Mouse (Mus musculus) hindbrain, embryonic 16.5 days (tissue): ENCODE results near the gene Dll4. TPM values are rescaled to one million over a fixed set of nuclear protein-coding genes. Genes with fewer than 3 reads are reported as not detected.
A peak's percentile ranks its signal among the peaks of the same experiment; 100 is the strongest.

Experiments
- ATAC-seq: fragments of 200-750 bp; cut with Nextera tagmentation; 2 replicates; pipeline ENCODE4 v1.8.0; 2017; ENCODE audit warnings: moderate TSS enrichment, moderate library complexity
- H3K27ac ChIP-seq: fragments of 300-500 bp; sonication (generic); 2 replicates; pipeline ENCODE4 v1.5.1; 2014; ENCODE audit warnings: low read depth, mild to moderate bottlenecking, control low read depth, low read length, moderate library complexity
- H3K27me3 ChIP-seq: fragments of 300-500 bp; sonication (generic); replicated peaks from 2 replicates; pipeline ENCODE4 v1.6.1; 2014; ENCODE audit warnings: low read length; ENCODE audit not compliant: control insufficient read depth, insufficient read depth
- H3K36me3 ChIP-seq: fragments of 300-500 bp; sonication (generic); 2 replicates; pipeline ENCODE4 v1.6.1; 2014; ENCODE audit warnings: mild to moderate bottlenecking, low read length, moderate library complexity, mixed read lengths; ENCODE audit not compliant: control insufficient read depth, insufficient read depth
- H3K4me1 ChIP-seq: fragments of 300-500 bp; sonication (generic); 2 replicates; pipeline ENCODE4 v1.6.1; 2014; ENCODE audit warnings: low read depth, low read length; ENCODE audit not compliant: control insufficient read depth, insufficient read depth
- H3K4me2 ChIP-seq: fragments of 300-500 bp; sonication (generic); 2 replicates; pipeline ENCODE4 v1.6.1; 2014; ENCODE audit warnings: mild to moderate bottlenecking, low read length, control low read depth, moderate library complexity
- H3K4me3 ChIP-seq: fragments of 300-500 bp; sonication (generic); 2 replicates; pipeline ENCODE4 v1.5.1; 2014; ENCODE audit warnings: mild to moderate bottlenecking, low read length, control low read depth, moderate library complexity
- H3K9ac ChIP-seq: fragments of 300-500 bp; sonication (generic); 2 replicates; pipeline ENCODE4 v1.6.1; 2014; ENCODE audit warnings: low read depth, mild to moderate bottlenecking, control low read depth, low read length, moderate library complexity
- H3K9me3 ChIP-seq: fragments of 300-500 bp; sonication (generic); 2 replicates; pipeline ENCODE4 v1.6.1; 2014; ENCODE audit warnings: mild to moderate bottlenecking, low read length, moderate library complexity; ENCODE audit not compliant: control insufficient read depth
- WGBS: fragments of 180-500 bp; shearing (Covaris S2); extraction: QIAGEN DNeasy Blood & Tissue Kit; methylation state at CpG from one replicate; pipeline ENCODE4 v1.1.7; 2014; 5-methylcytosine and 5-hydroxymethylcytosine counted together
- polyA plus RNA-seq: library from polyadenylated mRNA; unstranded; fragments of >200 nt; fragmentation: Nextera tagmentation; extraction: Ambion mirVana; gene quantifications from 2 replicates; pipeline ENCODE4 v1.2.1, GENCODE M21; 2015

Gene Dll4
- polyA plus RNA-seq, 1 experiment from 2014 or later, result 6.0 TPM

DNA sequence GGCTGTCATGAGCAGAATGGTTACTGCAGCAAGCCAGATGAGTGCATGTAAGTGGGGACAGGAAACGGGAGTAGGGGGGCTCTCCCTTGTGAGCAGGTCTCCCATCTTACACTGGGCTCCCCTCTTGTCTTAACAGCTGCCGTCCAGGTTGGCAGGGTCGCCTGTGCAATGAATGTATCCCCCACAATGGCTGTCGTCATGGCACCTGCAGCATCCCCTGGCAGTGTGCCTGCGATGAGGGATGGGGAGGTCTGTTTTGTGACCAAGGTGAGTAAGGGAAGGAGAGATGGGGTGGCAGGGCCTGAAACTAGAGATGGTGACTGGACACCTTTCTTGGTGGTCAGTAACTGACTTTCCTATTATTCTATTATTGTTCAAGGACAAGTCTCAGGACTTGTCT is 3.0 kb downstream of the Dll4 start:
- Histone ChIP-seq H3K4me1 (peaks cover 40% of the 10 kb centered on the region), H3K36me3 (no peaks in the 10 kb centered on the region), H3K4me3 (no peak overlapping the region), H3K9me3 (no peaks in the 10 kb centered on the region), H3K9ac (no peak overlapping the region), H3K27me3 (peaks cover 52% of the 10 kb centered on the region), H3K4me2 (peak overlapping the region; percentile 82; the same call in 1 of the 2 replicates), H3K27ac (no peak overlapping the region)
- 38% methylated on average over 5 of the region's 5 CpGs for WGBS
- ATAC-seq, result no peak

DNA sequence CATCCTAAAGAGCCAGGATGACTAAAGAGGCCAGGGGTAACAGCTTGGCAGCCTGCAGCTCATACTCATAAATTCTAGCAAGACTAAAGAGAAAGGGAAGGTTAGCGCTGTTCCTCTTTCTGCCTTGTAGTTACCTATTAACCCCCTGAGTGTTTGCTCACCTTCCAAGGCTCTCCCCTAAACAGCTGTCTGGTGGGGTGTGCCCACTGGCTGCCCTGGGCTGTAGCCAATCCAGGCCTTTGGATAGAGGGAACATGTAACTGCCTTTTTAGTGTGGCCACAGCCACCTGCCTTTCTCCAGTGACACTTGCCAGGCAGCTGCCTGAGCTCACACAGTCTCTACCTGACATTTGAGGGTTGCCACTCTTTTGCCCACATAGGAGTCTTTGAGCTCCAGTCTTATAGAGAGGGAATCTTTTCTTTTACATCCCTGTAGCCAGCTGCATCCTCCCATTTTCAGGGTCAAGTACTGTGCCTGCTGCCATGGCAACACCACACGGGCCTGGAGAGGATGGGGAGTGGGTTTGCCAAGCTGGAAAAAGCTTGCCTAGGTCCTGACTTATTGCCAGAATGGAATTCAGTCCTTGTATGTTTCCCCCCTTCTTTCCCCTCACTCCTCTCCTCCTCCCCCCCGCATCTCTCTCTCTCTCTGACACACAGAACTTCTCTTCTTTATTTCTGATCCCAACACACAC is 3.7 kb downstream of the Dll4 start:
- 41% methylated on average over 3 of the region's 3 CpGs for WGBS
- Histone ChIP-seq H3K4me2 (no peak overlapping the region), H3K9ac (no peak overlapping the region), H3K9me3 (no peaks in the 10 kb centered on the region), H3K27me3 (peaks cover 46% of the 10 kb centered on the region), H3K4me3 (no peak overlapping the region), H3K27ac (peak overlapping the region; percentile 27; the same call in 1 of the 2 replicates), H3K4me1 (peaks cover 34% of the 10 kb centered on the region), H3K36me3 (no peaks in the 10 kb centered on the region)
- ATAC-seq, result peak; percentile 35; the same call in 1 of the 2 replicates

- peaks cover 19% of the 10 kb centered on the region for H3K4me1 ChIP-seq
- H3K4me2 ChIP-seq, result no peak overlapping the region
- 93% methylated on average over 8 of the region's 8 CpGs for WGBS
- H3K4me3 ChIP-seq, result no peak overlapping the region
- H3K9ac ChIP-seq, result no peak overlapping the region
- peaks cover 42% of the 10 kb centered on the region for H3K27me3 ChIP-seq
- H3K27ac ChIP-seq, result no peak overlapping the region
- no peak for ATAC-seq
- H3K9me3 ChIP-seq, result no peaks in the 10 kb centered on the region
- H3K36me3 ChIP-seq, result no peaks in the 10 kb centered on the region
Measured at GRCm38 (mm10) chr2:119330795-119331194, 5.2 kb downstream of the Dll4 start.

DNA sequence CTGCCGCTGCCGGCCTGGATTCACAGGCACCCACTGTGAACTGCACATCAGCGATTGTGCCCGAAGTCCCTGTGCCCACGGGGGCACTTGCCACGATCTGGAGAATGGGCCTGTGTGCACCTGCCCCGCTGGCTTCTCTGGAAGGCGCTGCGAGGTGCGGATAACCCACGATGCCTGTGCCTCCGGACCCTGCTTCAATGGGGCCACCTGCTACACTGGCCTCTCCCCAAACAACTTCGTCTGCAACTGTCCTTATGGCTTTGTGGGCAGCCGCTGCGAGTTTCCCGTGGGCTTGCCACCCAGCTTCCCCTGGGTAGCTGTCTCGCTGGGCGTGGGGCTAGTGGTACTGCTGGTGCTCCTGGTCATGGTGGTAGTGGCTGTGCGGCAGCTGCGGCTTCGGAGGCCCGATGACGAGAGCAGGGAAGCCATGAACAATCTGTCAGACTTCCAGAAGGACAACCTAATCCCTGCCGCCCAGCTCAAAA is 6.6 kb downstream of the Dll4 start:
- WGBS, result 68% methylated on average over 24 of the region's 24 CpGs
- ATAC-seq, result no peak

GRCm38 (mm10) chr2:119334135-119334534 is 8.6 kb downstream of the Dll4 start:
- no peak for ATAC-seq

More for the DNA sequence above, 6.6 kb downstream of the Dll4 start:
- H3K36me3 ChIP-seq, result no peaks in the 10 kb centered on the region
- H3K4me2 ChIP-seq, result no peak overlapping the region
- H3K4me1 ChIP-seq, result peaks cover 11% of the 10 kb centered on the region
- H3K4me3 ChIP-seq, result no peak overlapping the region
- no peaks in the 10 kb centered on the region for H3K9me3 ChIP-seq
- no peak overlapping the region for H3K9ac ChIP-seq
- no peak overlapping the region for H3K27ac ChIP-seq
- H3K27me3 ChIP-seq, result peaks cover 42% of the 10 kb centered on the region

GRCm38 (mm10) chr2:119334964-119335525 is 9.5 kb downstream of the Dll4 start:
- H3K36me3 ChIP-seq, result no peaks in the 10 kb centered on the region
- peaks cover 9% of the 10 kb centered on the region for H3K4me1 ChIP-seq
- no peaks in the 10 kb centered on the region for H3K9me3 ChIP-seq
- no peak overlapping the region for H3K4me3 ChIP-seq
- no peak overlapping the region for H3K9ac ChIP-seq
- ATAC-seq, result no peak
- H3K4me2 ChIP-seq, result no peak overlapping the region
- 68% methylated on average over 7 of the region's 7 CpGs for WGBS
- H3K27ac ChIP-seq, result no peak overlapping the region
- peaks cover 22% of the 10 kb centered on the region for H3K27me3 ChIP-seq

More at GRCm38 (mm10) chr2:119334135-119334534, 8.6 kb downstream of the Dll4 start:
- Histone ChIP-seq H3K27ac (no peak overlapping the region), H3K4me2 (no peak overlapping the region), H3K9ac (no peak overlapping the region), H3K27me3 (peaks cover 29% of the 10 kb centered on the region), H3K9me3 (no peaks in the 10 kb centered on the region), H3K36me3 (no peaks in the 10 kb centered on the region), H3K4me3 (no peak overlapping the region), H3K4me1 (peaks cover 14% of the 10 kb centered on the region)
- 65% methylated on average over 1 of the region's 1 CpGs for WGBS

DNA sequence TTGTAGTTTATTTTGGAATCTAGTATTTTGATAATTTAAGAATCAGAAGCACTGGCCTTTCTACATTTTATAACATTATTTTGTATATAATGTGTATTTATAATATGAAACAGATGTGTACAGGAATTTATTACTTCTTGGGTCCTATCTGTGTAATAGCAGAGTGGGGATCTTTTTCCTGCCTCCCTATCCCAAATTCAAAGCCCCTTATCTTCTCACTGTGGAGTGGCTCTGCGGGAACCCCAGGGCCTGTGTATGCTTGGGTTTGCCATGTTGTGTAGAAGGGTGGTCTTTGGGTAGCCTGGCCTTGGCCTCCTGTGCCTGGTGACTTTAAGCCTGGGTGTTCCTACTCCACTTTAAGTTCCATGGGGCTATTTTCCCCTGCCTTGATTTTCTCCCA is 10.0 kb downstream of the Dll4 start:
- Histone ChIP-seq H3K27me3 (peaks cover 18% of the 10 kb centered on the region), H3K9me3 (no peaks in the 10 kb centered on the region), H3K4me2 (no peak overlapping the region), H3K36me3 (no peaks in the 10 kb centered on the region), H3K4me3 (no peak overlapping the region), H3K4me1 (peaks cover 9% of the 10 kb centered on the region), H3K9ac (no peak overlapping the region), H3K27ac (no peak overlapping the region)
- ATAC-seq, result no peak
- WGBS, result 83% methylated on average over 1 of the region's 1 CpGs

- H3K9ac ChIP-seq, result no peak overlapping the region
- H3K27me3 ChIP-seq, result peaks cover 13% of the 10 kb centered on the region
- no peak overlapping the region for H3K27ac ChIP-seq
- H3K4me1 ChIP-seq, result peaks cover 9% of the 10 kb centered on the region
- no peak overlapping the region for H3K4me2 ChIP-seq
- H3K9me3 ChIP-seq, result no peaks in the 10 kb centered on the region
- 73% methylated on average over 2 of the region's 2 CpGs for WGBS
- ATAC-seq, result no peak
- no peak overlapping the region for H3K4me3 ChIP-seq
- no peaks in the 10 kb centered on the region for H3K36me3 ChIP-seq
Measured at GRCm38 (mm10) chr2:119336002-119336401, 10.4 kb downstream of the Dll4 start.

DNA sequence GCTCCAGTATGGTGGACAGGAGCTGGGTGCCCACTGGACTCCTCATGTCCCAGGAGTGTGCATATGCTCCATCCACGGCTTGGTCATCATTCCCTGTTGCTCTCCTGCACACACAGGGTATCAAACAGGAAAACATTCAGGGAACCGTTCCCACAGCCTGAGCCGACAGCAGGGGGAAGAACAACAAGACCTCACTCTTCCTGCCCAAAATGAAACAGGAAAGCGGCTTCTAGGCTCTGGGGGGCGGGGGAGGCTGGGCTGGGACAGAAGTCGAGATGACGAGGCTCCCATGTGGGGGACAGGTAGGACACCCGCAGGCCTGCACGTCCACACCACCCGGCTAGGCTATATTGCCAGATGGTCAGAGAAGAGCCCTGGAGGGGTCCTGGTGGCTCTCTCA is 10.9 kb downstream of the Dll4 start:
- H3K36me3 ChIP-seq, result no peaks in the 10 kb centered on the region
- peaks cover 9% of the 10 kb centered on the region for H3K4me1 ChIP-seq
- H3K9me3 ChIP-seq, result no peaks in the 10 kb centered on the region
- no peak for ATAC-seq
- no peak overlapping the region for H3K9ac ChIP-seq
- H3K27ac ChIP-seq, result peak overlapping the region; percentile 51
- WGBS, result 62% methylated on average over 10 of the region's 10 CpGs
- H3K4me2 ChIP-seq, result no peak overlapping the region
- H3K27me3 ChIP-seq, result peaks cover 9% of the 10 kb centered on the region; the same call in 1 of the 2 replicates
- H3K4me3 ChIP-seq, result no peak overlapping the region
